Mouse (Mus musculus) kidney, postnatal 14 days (tissue): Measurements from ENCODE around the gene Cttnbp2.
"Not testable (repeated sequence)": the region's sequence is repeated elsewhere in the genome, so short reads cannot be mapped to it uniquely, and the experiment has no call there.

Experiments
- DNase-seq: peaks from one replicate; pipeline ENCODE4 v3.0.0; 2022; ENCODE audit warnings: mixed read lengths

Cttnbp2 gene

GRCm38 (mm10) chr6:18411505-18412225 lies 103.0 kb downstream of the Cttnbp2 start:
- DNase-seq: no peak

DNA sequence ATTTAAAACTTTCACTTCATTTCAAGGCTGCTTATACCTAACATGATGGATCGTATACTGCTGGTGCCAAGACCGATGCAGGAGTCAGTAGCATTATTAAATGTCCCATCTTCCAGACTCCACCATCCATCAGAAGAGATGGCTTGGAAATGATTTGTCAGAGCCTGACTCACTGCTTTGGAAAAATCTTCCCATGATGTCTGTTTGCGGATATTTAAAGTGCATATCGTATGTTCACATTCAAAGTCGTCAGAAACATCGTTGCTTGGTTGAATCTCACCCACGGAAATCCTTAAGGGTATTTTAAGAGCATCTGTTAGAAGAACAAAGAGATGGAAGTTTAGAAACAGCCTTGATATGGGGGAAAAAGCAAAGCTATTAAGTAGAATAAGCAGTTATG lies 106.2 kb downstream of the Cttnbp2 start:
- DNase-seq: no peak

DNA sequence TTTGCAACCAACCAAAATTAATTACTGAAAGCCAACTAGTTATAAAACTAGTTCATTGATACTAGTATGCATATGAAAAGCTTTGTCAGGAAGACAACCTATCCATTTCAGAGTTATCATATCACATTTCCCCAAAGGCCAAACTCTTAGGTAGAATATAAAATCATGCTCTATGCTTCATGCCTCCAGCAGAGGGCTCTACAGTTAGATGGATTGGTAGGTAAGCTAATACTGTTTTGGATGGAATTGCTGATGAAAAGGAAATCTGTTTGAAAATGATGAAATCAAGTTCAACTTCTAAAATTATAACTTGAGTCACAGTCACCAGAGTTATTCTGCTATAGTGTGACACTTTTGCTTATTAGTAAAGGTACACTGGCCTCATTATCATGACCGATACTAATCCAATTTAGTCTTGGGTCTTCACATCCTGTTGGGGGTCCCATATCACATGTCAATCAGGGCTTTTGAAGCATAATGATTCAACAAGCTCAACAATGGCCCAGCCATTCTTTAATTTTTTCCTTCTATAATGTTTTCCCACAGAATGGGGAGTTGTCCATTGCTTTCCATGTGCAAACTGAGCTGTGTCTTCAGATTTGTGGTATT lies 113.5 kb downstream of the Cttnbp2 start:
- no peak for DNase-seq

DNA sequence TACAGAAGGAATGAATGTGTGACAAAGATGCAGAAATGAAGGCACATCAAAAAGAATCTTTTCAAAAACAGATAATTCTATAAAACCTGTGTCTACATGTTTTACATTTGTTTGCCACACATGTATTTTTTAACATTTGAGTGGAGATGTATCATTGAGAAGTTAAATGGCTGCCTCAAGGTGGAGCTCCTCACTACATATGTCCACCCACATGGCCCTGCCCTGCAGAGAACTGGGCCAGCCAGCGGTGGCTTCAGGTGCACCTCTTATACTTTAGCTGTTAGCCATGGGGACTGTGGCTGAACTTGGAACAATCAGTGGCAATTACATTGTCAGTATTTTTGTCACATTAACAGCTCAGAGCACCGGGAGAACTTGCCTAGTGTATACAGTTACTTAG lies 133.3 kb downstream of the Cttnbp2 start:
- no peak for DNase-seq

GRCm38 (mm10) chr6:18380300-18381202 lies 134.1 kb downstream of the Cttnbp2 start:
- DNase-seq: no peak

DNA sequence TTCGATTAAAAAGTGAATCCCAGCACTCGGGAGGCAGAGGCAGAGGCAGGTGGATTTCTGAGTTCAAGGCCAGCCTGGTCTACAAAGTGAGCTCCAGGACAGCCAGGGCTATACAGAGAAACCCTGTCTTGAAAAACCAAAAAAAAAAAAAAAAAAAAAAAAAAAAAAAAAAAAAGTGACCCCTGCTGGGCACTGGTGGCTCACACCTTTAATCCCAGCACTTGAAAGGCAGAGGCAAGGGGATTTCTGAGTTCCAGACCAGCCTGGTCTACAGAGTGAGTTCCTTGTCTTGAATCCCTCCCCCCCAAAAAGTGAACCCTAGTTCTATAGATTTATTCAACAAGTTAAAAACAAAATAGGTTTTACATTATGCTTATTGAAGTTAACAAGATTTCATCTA lies 136.9 kb downstream of the Cttnbp2 start:
- DNase-seq: not testable (repeated sequence)

DNA sequence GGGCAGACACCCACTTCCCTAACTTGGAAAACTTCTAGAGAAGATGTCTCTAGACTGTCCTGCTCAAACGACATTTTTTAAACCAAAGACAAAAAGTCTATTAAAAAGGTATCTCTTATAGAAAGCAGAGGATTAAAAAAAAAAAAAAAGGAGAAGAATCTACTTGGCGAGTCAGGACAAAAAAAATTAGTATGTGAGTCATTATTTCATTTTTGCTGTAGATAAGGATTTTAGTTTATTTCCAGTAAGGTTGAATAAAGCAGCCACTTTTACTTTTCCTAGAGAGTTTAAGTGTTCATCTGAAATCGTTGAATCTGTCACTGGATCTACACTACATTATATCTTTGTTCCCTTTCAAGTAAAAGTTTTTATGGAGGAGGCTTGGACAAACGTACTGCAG lies 139.9 kb downstream of the Cttnbp2 start:
- DNase-seq: no peak

DNA sequence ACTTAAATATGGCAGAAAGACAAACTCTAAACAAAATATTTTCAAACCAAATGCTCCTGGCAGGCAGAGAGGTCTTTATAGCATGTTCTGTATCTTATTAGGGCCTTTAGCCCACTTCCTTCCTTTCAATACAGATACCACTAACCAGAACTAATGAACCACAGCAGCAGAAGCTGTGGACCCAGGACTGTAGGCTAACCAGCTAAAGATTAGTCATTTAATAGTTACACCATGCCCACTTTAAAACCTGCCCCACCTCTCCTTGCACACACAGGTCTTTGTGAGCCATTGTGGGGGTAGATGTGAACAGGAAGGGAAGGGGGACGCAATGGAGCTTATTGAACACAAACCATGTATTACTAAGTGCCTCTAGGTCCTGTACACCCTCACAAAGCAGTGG lies 141.0 kb downstream of the Cttnbp2 start:
- DNase-seq: no peak

DNA sequence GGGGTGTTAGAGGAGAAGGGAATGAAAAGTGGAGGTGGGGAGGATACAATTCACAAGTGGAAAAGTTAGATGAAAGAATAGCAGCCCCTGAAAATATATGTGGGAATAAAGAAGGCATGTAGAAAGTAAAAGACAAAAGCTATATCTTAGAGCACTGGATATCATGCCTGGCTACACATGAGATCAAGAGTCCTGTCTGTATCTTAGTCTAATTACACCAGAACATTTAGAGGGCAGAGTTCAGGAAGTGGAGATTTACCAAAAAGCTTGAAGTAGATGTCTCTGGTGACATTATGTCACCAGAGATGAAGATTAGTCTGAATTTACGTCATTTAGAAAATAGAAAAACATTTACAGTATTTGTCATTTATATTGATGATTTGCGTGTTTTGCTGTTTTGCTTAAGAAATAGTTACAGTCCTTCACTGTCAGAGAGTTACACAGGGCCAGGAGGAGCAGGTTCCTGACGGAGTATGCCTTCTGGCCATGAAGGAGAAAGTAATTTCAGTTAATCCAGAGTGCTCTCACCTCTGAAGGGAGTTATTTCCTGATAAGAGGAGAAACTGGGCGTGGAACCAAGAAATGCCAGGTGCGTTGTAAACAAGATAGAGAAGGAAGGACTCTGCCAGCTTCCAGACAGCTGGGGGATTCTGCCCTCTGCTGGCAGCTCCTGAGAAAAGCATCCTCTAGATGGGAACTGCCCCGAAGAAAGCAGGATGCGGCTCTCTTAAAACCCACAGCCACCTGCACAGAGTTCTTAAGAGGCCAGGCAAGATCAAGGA lies 142.0 kb downstream of the Cttnbp2 start:
- peak; percentile 75 for DNase-seq

GRCm38 (mm10) chr6:18369723-18370122 lies 144.9 kb downstream of the Cttnbp2 start:
- DNase-seq: no peak

- DNase-seq: no peak
Observed at GRCm38 (mm10) chr6:18369054-18369453, 145.6 kb downstream of the Cttnbp2 start.

DNA sequence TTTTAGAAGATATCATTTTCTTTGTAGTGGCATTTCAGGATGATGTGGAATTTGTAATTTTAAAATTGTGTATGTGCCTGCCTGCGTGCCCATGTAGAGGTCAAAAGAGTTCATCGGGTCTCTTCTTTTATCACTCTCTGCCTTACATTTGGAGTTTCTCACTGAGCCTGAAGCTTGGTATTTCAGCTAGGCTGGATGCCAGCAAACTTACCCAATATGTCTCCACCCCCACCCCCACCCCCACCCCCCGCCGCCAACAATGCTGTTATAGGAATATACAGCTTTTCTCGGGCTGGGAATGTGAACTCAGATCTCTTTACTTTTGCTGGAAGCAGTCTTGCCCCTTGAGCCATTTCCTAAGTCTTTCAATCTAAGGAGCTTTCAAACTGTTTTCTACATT lies 152.4 kb downstream of the Cttnbp2 start:
- no peak for DNase-seq

- no peak for DNase-seq
Observed at GRCm38 (mm10) chr6:18360955-18361354, 153.7 kb downstream of the Cttnbp2 start.

DNA sequence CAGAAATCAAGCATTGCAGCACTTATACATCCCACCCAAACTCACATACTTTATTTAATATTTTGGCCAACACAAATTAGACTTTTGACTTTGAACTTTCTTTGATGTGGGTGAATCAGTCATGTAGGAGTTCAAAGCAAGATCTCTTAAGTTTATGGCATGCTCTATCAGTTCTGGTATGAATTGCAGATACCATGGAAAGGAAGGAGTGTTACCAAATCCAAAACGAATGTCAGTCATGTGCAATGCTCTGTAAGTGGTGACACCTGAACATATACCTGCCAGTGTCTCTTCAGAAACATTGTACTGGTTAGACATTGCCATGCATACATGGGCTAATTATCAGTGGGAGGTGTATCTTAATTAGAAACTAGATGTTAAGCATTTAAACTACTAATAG lies 154.5 kb downstream of the Cttnbp2 start:
- no peak for DNase-seq

DNA sequence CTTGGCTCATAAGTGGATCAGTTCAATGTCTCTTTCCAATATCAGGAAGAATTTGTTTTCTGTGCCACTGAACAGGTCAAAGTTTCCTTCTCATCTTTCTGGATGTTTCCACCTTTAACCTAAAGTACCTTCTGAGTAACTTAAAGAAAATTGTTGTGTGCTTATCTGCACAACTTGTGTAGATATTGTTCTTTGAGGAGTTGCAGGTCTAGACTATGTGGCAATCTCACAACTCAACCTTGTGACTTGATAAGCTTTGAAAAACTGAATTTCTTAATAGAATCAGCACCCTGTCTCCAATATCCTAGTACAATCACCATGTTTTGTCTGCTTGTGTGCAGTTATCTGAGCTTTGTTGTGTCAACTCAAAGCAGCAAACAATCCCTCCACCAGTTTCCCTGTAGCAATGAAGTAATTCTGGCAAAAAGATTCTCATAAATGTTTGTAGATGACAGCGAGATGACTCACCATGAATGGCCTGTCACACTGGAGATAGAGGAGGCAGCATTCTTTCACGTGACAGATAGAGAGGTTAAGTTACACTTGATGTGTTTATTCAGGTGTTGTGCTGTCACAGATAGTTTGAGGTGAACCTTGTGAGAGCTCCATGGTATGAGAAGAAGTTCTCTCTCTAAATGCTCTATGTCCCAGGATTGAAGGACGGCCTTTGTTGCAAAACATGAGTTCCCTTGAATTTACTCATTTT lies 165.3 kb downstream of the Cttnbp2 start:
- no peak for DNase-seq

- no peak for DNase-seq
Observed at GRCm38 (mm10) chr6:18344272-18344671, 170.4 kb downstream of the Cttnbp2 start.

DNA sequence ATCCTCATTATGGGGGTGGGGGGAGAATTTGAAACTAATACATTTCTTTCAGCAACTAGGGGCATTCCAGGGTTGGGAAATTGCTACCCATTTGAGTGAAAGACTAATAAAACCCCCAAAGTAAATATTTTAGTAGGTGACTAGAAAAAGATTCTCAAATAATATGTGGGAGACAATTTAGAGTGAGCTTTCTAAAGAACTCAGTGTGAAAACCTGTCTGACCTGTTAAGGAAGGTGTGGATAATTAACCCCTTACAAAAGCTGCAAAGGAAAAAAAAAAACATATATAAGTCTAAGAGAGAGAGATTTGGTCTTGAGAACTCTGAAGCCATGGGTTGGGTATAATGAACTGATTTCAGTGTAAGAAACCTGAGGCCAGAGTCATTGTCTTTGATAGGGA lies 176.3 kb downstream of the Cttnbp2 start:
- no peak for DNase-seq

- DNase-seq: no peak
Observed at GRCm38 (mm10) chr6:18335393-18335792, 179.2 kb downstream of the Cttnbp2 start.

DNA sequence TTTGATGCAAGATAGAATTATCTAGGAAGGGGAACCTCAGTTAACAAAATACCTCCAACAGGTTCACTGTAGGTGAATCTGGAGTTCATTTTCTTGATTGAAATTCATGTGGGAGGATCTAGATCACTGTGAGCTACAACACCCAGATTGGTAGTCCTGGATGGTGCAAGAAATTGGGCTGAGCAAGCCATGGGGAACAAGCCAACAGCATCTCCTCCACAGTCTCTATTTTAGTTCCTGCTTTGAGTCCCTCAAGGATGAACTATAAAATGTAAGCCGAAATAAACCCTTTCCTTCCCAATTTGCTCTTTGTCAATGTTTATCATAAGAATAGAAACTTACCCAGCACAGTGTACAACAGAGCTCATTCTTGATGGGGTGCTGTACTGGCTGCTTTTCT lies 191.7 kb downstream of the Cttnbp2 start:
- no peak for DNase-seq
